In genomic region chr1:37585809-37586480, GRCm38 (mm10) we compare ENCODE assay signal across 9 mouse cellular contexts. TPM values are rescaled to one million over a fixed set of nuclear protein-coding genes. Genes with fewer than 3 reads are reported as not detected.
DNase-seq lines count a peak whose midpoint lies in the region; ATAC-seq lines count a peak whose summit lies in the region.
"Had no signal": no experiment of that assay in that cellular context is flagged by ENCODE, and none has a peak within 500 bp of the region (broad histone marks: within the 10 kb centered on the region; RNA-seq: fewer than 3 reads in every experiment).

No protein-coding gene starts in this region.

- no peak overlapping the region for H3K9ac ChIP-seq in hindbrain, embryonic 16.5 days (ENCODE audit: low read depth, low read length)
- no peak overlapping the region for H3K9ac ChIP-seq in hindbrain, embryonic 14.5 days
- no peak overlapping the region for H3K9ac ChIP-seq in intestine, embryonic 16.5 days (ENCODE audit: low read depth, low read length)
- H3K9ac ChIP-seq in lung, embryonic 16.5 days (ENCODE audit: low read length): no peak overlapping the region
- H3K9ac ChIP-seq in midbrain, embryonic 14.5 days (replicated peaks; ENCODE audit: low read length): no peak overlapping the region

- H3K27ac ChIP-seq in hindbrain, embryonic 16.5 days (ENCODE audit: low read depth, low read length): 0 out of 2 replicates have a peak overlapping the region, but pooled peaks have one; percentile 18
- H3K27ac ChIP-seq in hindbrain, embryonic 14.5 days: no peak overlapping the region
- H3K27ac ChIP-seq in intestine, embryonic 16.5 days (ENCODE audit: low read length): peak overlapping the region; percentile 20; the same call in 1 of the 2 replicates
- no peak overlapping the region for H3K27ac ChIP-seq in lung, embryonic 16.5 days (ENCODE audit: low read length)
- H3K27ac ChIP-seq in midbrain, embryonic 14.5 days (replicated peaks; ENCODE audit: low read depth, low read length): no peak overlapping the region

- no peaks in the 10 kb centered on the region for H3K9me3 ChIP-seq in hindbrain, embryonic 16.5 days (ENCODE audit: control insufficient read depth, low read length)
- no peaks in the 10 kb centered on the region for H3K9me3 ChIP-seq in hindbrain, embryonic 14.5 days (ENCODE audit: control insufficient read depth, low read length)
- no peaks in the 10 kb centered on the region for H3K9me3 ChIP-seq in intestine, embryonic 16.5 days (ENCODE audit: control insufficient read depth, low read length)
- no peaks in the 10 kb centered on the region for H3K9me3 ChIP-seq in lung, embryonic 16.5 days (ENCODE audit: control insufficient read depth, low read length)
- no peaks in the 10 kb centered on the region for H3K9me3 ChIP-seq in midbrain, embryonic 14.5 days (ENCODE audit: control insufficient read depth, low read length)

- H3K4me2 ChIP-seq in hindbrain, embryonic 16.5 days (ENCODE audit: low read length): no peak overlapping the region
- no peak overlapping the region for H3K4me2 ChIP-seq in hindbrain, embryonic 14.5 days (replicated peaks)
- no peak overlapping the region for H3K4me2 ChIP-seq in intestine, embryonic 16.5 days (ENCODE audit: low read depth, low read length)
- H3K4me2 ChIP-seq in lung, embryonic 16.5 days (ENCODE audit: low read depth, low read length): no peak overlapping the region
- no peak overlapping the region for H3K4me2 ChIP-seq in midbrain, embryonic 14.5 days (ENCODE audit: low read length)

- no peaks in the 10 kb centered on the region for H3K4me1 ChIP-seq in hindbrain, embryonic 16.5 days (ENCODE audit: control insufficient read depth, insufficient read depth, low read depth, low read length)
- no peaks in the 10 kb centered on the region for H3K4me1 ChIP-seq in hindbrain, embryonic 14.5 days (replicated peaks; ENCODE audit: control insufficient read depth, insufficient read depth, low read length)
- H3K4me1 ChIP-seq in intestine, embryonic 16.5 days (ENCODE audit: control insufficient read depth, insufficient read depth, low read length): peaks cover 21% of the 10 kb centered on the region
- 0 out of 2 replicates have a peak, but pooled peaks cover 9% of the 10 kb centered on the region for H3K4me1 ChIP-seq in lung, embryonic 16.5 days (replicated peaks; ENCODE audit: control insufficient read depth, insufficient read depth, low read length)
- no peaks in the 10 kb centered on the region for H3K4me1 ChIP-seq in midbrain, embryonic 14.5 days (ENCODE audit: control insufficient read depth, insufficient read depth, low read length)

- ATAC-seq in hindbrain, embryonic 16.5 days: peak; percentile 71
- no peak for ATAC-seq in hindbrain, embryonic 14.5 days (ENCODE audit: low FRiP score)
- ATAC-seq in intestine, embryonic 16.5 days: peak; percentile 26
- peak; percentile 36 for ATAC-seq in lung, embryonic 16.5 days (ENCODE audit: low read depth)
- ATAC-seq in midbrain, embryonic 14.5 days (ENCODE audit: low FRiP score, low TSS enrichment): no peak
- ATAC-seq: Patski had no signal

- no peaks in the 10 kb centered on the region for H3K36me3 ChIP-seq in hindbrain, embryonic 16.5 days (ENCODE audit: control insufficient read depth, insufficient read depth, low read length)
- no peaks in the 10 kb centered on the region for H3K36me3 ChIP-seq in hindbrain, embryonic 14.5 days (replicated peaks; ENCODE audit: control insufficient read depth, insufficient read depth)
- H3K36me3 ChIP-seq in intestine, embryonic 16.5 days (ENCODE audit: control insufficient read depth, insufficient read depth, low read length): no peaks in the 10 kb centered on the region
- no peaks in the 10 kb centered on the region for H3K36me3 ChIP-seq in lung, embryonic 16.5 days (ENCODE audit: control insufficient read depth, insufficient read depth, low read length)
- H3K36me3 ChIP-seq in midbrain, embryonic 14.5 days (ENCODE audit: control insufficient read depth, insufficient read depth, low read length): no peaks in the 10 kb centered on the region

- no peak overlapping the region for H3K4me3 ChIP-seq in hindbrain, embryonic 16.5 days (ENCODE audit: low read length)
- H3K4me3 ChIP-seq in hindbrain, embryonic 14.5 days (replicated peaks; ENCODE audit: low read length): no peak overlapping the region
- no peak overlapping the region for H3K4me3 ChIP-seq in intestine, embryonic 16.5 days (ENCODE audit: low read length)
- H3K4me3 ChIP-seq in lung, embryonic 16.5 days (ENCODE audit: low read length): no peak overlapping the region
- no peak overlapping the region for H3K4me3 ChIP-seq in midbrain, embryonic 14.5 days (replicated peaks; ENCODE audit: low read depth, low read length)

- H3K27me3 ChIP-seq in hindbrain, embryonic 16.5 days (replicated peaks; ENCODE audit: control insufficient read depth, insufficient read depth, low read length): no peaks in the 10 kb centered on the region
- no peaks in the 10 kb centered on the region for H3K27me3 ChIP-seq in hindbrain, embryonic 14.5 days (ENCODE audit: control insufficient read depth, insufficient read depth, low read length)
- no peaks in the 10 kb centered on the region for H3K27me3 ChIP-seq in intestine, embryonic 16.5 days (replicated peaks; ENCODE audit: control insufficient read depth, insufficient read depth, low read length)
- H3K27me3 ChIP-seq in lung, embryonic 16.5 days (ENCODE audit: control insufficient read depth, insufficient read depth, low read depth, low read length): no peaks in the 10 kb centered on the region
- no peaks in the 10 kb centered on the region for H3K27me3 ChIP-seq in midbrain, embryonic 14.5 days (ENCODE audit: control insufficient read depth, insufficient read depth, low read length)

- 75% methylated on average over 13 of the region's 13 CpGs for WGBS in hindbrain, embryonic 16.5 days
- WGBS in hindbrain, embryonic 14.5 days: 86% methylated on average over 13 of the region's 13 CpGs
- 75% methylated on average over 13 of the region's 13 CpGs for WGBS in intestine, embryonic 16.5 days
- WGBS in lung, embryonic 16.5 days: 77% methylated on average over 13 of the region's 13 CpGs
- 90% methylated on average over 13 of the region's 13 CpGs for WGBS in midbrain, embryonic 14.5 days

- no peak for DNase-seq in hindbrain, embryonic 14.5 days (ENCODE audit: low spot score)
- DNase-seq in adrenal gland, adult 2 months: peak; percentile 59
- DNase-seq in frontal cortex, postnatal 10 days (ENCODE audit: low spot score in 2 of 2): peak; percentile 34 to 48
- DNase-seq in spleen, postnatal 14 days (ENCODE audit: low spot score in 2 of 2): peak; percentile 36 to 54
- no peak for DNase-seq in midbrain, embryonic 14.5 days

RNA-seq across cellular contexts. Expression of gene Mgat4a, which starts 45.1 kb away (rescaled TPM):
- polyA plus RNA-seq in hindbrain, embryonic 16.5 days (2015; fragmentation: Nextera tagmentation; extraction: Ambion mirVana): 8.0 and 11.0 TPM in 2 replicates
- 11.0 and 13.1 TPM in 2 replicates for polyA plus RNA-seq in hindbrain, embryonic 14.5 days (2014; fragmentation: Nextera tagmentation; extraction: Ambion mirVana)
- total RNA-seq in adrenal gland, adult 2 months (2021): 1 to 10 TPM; 5.5 to 9.0 TPM
- 1.4 and 1.6 TPM in 2 replicates for polyA plus RNA-seq in adrenal gland, adult 2 months (2012; rRNA removed)
- 48.7 and 50.1 TPM in 2 replicates for polyA plus RNA-seq in intestine, embryonic 16.5 days (2015; fragmentation: Nextera tagmentation; extraction: Ambion mirVana)
- polyA plus RNA-seq in lung, embryonic 16.5 days (2015; fragmentation: Nextera tagmentation; extraction: Ambion mirVana): 6.5 and 7.1 TPM in 2 replicates
- 11.6 and 12.9 TPM in 2 replicates for polyA plus RNA-seq in midbrain, embryonic 14.5 days (2014; fragmentation: Nextera tagmentation; extraction: Ambion mirVana)

Comparison
In these comparisons a context has a peak if more than half of its experiments do, and no peak if none do; other contexts are left out.
1. ATAC-seq: peak in hindbrain, embryonic 16.5 days (single experiment), intestine, embryonic 16.5 days (single experiment) and lung, embryonic 16.5 days (single experiment); none in hindbrain, embryonic 14.5 days (single experiment) and midbrain, embryonic 14.5 days (single experiment).
2. H3K27ac ChIP-seq: peak in hindbrain, embryonic 16.5 days (single experiment) and intestine, embryonic 16.5 days (single experiment); none in hindbrain, embryonic 14.5 days (single experiment), lung, embryonic 16.5 days (single experiment) and midbrain, embryonic 14.5 days (single experiment).
3. DNase-seq: peak in adrenal gland, adult 2 months (single experiment), frontal cortex, postnatal 10 days (2 of 2) and spleen, postnatal 14 days (2 of 2); none in hindbrain, embryonic 14.5 days (single experiment) and midbrain, embryonic 14.5 days (single experiment).